Mouse (Mus musculus) neural tube, embryonic 13.5 days (tissue): ENCODE measurements around the gene Gm21981. TPM values are rescaled to one million over a fixed set of nuclear protein-coding genes. Genes with fewer than 3 reads are reported as not detected.

ENCODE experiments used
- ATAC-seq: fragments of 200-750 bp; cut with Nextera tagmentation; 2 replicates; pipeline ENCODE4 v1.8.0; 2017; ENCODE audit warnings: low read depth, mild to moderate bottlenecking, moderate TSS enrichment, moderate library complexity
- H3K27ac ChIP-seq: fragments of 300-500 bp; sonication (generic); replicated peaks from 2 replicates; pipeline ENCODE4 v1.5.1; 2015; ENCODE audit warnings: moderate library complexity, mild to moderate bottlenecking, inconsistent platforms
- H3K27me3 ChIP-seq: fragments of 300-500 bp; sonication (generic); 2 replicates; pipeline ENCODE4 v1.6.1; 2015; ENCODE audit warnings: mild to moderate bottlenecking, inconsistent platforms
- H3K36me3 ChIP-seq: fragments of 300-500 bp; sonication (generic); 2 replicates; pipeline ENCODE4 v1.6.1; 2015; ENCODE audit warnings: mild to moderate bottlenecking, inconsistent platforms
- H3K4me1 ChIP-seq: fragments of 300-500 bp; sonication (generic); replicated peaks from 2 replicates; pipeline ENCODE4 v1.6.1; 2015; ENCODE audit warnings: inconsistent platforms
- H3K4me2 ChIP-seq: fragments of 300-500 bp; sonication (generic); 2 replicates; pipeline ENCODE4 v1.6.1; 2015; ENCODE audit warnings: inconsistent platforms, mild to moderate bottlenecking, moderate library complexity
- H3K4me3 ChIP-seq: fragments of 300-500 bp; sonication (generic); 2 replicates; pipeline ENCODE4 v1.5.1; 2015; ENCODE audit warnings: mild to moderate bottlenecking, inconsistent platforms
- H3K9ac ChIP-seq: fragments of 300-500 bp; sonication (generic); 2 replicates; pipeline ENCODE4 v1.6.1; 2015; ENCODE audit warnings: moderate library complexity, mild to moderate bottlenecking, inconsistent platforms
- H3K9me3 ChIP-seq: fragments of 300-500 bp; sonication (generic); 2 replicates; pipeline ENCODE4 v1.6.1; 2016; ENCODE audit warnings: inconsistent platforms
- WGBS: fragments of 180-500 bp; shearing (Covaris S2); methylation state at CpG from one replicate; pipeline ENCODE4 v1.1.7; 2015; 5-methylcytosine and 5-hydroxymethylcytosine counted together
- polyA plus RNA-seq: library from polyadenylated mRNA; unstranded; fragments of >200 nt; fragmentation: Nextera tagmentation; extraction: Ambion mirVana; gene quantifications from 2 replicates; pipeline ENCODE4 v1.2.1, GENCODE M21; 2015

Gm21981 gene
- polyA plus RNA-seq, 1 experiment from 2014 or later = 0.38 TPM

DNA sequence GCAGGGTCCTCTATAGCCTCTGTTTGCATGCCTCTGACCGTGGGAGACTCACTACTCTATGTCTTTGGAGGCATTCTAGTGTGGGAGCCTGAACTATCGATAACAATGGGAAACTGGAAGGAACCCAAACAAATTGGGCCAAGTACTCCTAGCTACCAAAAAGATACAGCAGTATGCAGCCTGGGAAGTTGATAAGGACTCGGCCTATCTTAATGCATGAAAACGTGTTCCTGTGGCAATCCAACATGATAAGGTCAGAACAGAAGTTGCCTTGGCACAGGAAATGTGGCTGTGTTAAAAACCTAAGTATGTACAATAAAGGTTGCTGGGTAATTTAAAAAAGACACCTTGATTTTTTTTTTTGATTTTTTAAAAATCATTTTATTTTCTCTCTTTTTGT lies 26.9 kb upstream of the Gm21981 start:
- no peak for ATAC-seq
- WGBS = 90% methylated on average over 4 of the region's 4 CpGs
- H3K9me3 ChIP-seq = no peaks in the 10 kb centered on the region
- H3K36me3 ChIP-seq = no peaks in the 10 kb centered on the region
- no peak overlapping the region for H3K4me3 ChIP-seq
- H3K9ac ChIP-seq = no peak overlapping the region
- no peaks in the 10 kb centered on the region; the same call in 1 of the 2 replicates for H3K27me3 ChIP-seq
- no peak overlapping the region for H3K27ac ChIP-seq
- H3K4me1 ChIP-seq = no peaks in the 10 kb centered on the region
- no peak overlapping the region for H3K4me2 ChIP-seq

DNA sequence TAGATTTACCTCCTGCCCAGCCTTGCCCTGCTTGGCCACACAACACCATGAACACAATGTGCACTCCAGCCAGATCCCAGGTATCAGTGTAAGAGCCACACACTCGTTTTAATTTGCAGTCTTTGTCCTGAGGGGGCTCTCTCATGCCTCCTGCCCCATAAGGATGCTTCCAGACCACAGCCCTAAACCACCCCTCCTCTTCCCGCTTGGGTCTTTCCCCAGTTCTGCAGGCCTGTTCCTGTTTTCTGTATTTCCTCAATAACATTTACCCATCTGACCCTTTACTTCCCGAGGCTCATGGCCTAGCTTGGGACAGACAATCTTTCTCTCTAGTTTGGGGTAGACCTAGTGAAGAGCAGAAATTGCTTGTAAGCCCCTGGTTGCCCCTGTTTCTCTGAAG lies 20.8 kb upstream of the Gm21981 start:
- no peak overlapping the region for H3K4me3 ChIP-seq
- no peaks in the 10 kb centered on the region for H3K9me3 ChIP-seq
- H3K36me3 ChIP-seq = no peaks in the 10 kb centered on the region
- H3K27me3 ChIP-seq = no peaks in the 10 kb centered on the region
- H3K4me2 ChIP-seq = no peak overlapping the region
- H3K9ac ChIP-seq = no peak overlapping the region
- no peaks in the 10 kb centered on the region for H3K4me1 ChIP-seq
- no peak overlapping the region for H3K27ac ChIP-seq
- ATAC-seq = no peak
- 63% methylated on average over 3 of the region's 3 CpGs for WGBS

DNA sequence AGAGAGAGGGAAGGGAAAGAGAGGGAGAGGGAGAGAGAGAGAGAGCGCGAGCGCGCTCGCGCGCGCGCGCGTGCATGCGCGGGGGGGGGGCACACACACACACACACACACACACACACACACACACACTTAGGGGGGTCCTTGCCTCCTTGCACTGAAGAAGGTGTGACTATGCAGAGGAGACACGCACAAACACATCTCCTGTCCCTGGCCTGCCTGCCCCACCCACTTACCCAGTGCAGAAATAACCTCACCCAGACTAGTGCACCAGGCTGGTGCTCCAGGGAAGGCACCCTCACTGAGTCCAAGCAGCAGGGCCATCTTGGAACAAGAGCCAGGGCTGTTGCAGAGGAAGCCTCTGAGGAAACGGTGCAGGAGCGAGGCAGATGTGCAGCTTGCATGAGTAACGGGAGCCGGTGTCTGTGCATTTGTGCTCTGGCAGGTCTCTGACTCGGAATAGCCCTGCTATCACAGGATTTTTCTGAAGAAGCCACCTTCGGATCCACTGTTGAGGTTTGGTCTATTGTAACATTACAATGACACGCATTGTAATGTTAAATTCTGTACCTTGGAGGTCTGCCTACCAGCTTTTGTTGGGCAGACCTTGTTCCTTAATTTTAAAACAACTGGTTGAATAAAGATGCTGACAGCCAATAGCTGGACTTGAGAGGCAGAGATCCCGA lies 18.8 kb upstream of the Gm21981 start:
- no peak for ATAC-seq
- H3K27ac ChIP-seq = no peak overlapping the region
- no peak overlapping the region for H3K4me2 ChIP-seq
- H3K27me3 ChIP-seq = no peaks in the 10 kb centered on the region
- no peaks in the 10 kb centered on the region for H3K9me3 ChIP-seq
- WGBS = 51% methylated on average over 21 of the region's 22 CpGs
- no peak overlapping the region for H3K9ac ChIP-seq
- H3K4me1 ChIP-seq = no peaks in the 10 kb centered on the region
- H3K36me3 ChIP-seq = no peaks in the 10 kb centered on the region
- no peak overlapping the region for H3K4me3 ChIP-seq

DNA sequence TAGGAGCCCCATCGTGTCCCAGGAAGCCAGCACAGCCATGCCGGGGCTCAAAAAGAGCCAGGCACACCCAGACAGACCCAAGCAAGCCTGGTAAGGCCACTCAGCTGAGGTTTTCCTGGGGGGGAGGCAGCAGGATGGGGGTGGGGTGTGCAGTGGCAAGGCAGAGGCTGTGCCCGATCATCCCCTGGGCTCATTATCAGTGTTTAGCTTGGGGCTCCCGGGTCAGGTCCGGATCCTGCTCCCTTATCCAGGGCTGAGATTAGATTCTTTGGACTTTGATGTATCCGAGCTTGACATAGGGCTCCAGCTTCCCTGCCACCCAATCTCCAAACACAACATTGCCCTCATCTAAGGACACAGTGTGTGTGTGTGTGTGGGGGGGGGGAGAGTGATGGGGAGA lies 17.6 kb upstream of the Gm21981 start:
- no peaks in the 10 kb centered on the region for H3K36me3 ChIP-seq
- no peak for ATAC-seq
- H3K4me1 ChIP-seq = no peaks in the 10 kb centered on the region
- no peak overlapping the region for H3K9ac ChIP-seq
- no peak overlapping the region for H3K4me3 ChIP-seq
- no peaks in the 10 kb centered on the region for H3K27me3 ChIP-seq
- 81% methylated on average over 6 of the region's 6 CpGs for WGBS
- H3K9me3 ChIP-seq = no peaks in the 10 kb centered on the region
- no peak overlapping the region for H3K27ac ChIP-seq
- H3K4me2 ChIP-seq = no peak overlapping the region

DNA sequence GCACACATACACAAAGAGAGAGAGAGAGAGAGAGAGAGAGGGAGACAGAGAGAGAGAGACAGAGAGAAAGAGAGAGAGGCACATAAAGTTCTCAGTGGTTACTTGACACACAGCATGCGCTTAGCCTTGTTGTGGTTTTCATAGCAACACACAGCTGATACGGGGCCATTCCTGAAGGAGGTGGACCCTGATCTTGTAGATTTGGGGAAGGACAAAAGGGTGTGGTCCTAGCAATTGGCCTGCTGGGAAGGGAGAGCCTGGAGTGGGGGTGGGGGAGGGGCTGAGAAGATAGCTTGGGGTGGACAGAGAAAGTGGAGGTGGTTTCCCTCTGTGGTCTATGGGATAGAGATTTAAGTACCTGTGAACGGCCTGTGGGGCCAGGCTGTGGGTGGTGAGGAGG lies 15.8 kb upstream of the Gm21981 start:
- 77% methylated on average over 3 of the region's 3 CpGs for WGBS
- no peak for ATAC-seq
- H3K9me3 ChIP-seq = no peaks in the 10 kb centered on the region
- H3K4me2 ChIP-seq = no peak overlapping the region
- no peak overlapping the region for H3K9ac ChIP-seq
- no peaks in the 10 kb centered on the region for H3K4me1 ChIP-seq
- H3K36me3 ChIP-seq = no peaks in the 10 kb centered on the region
- no peak overlapping the region for H3K4me3 ChIP-seq
- H3K27me3 ChIP-seq = no peaks in the 10 kb centered on the region
- no peak overlapping the region for H3K27ac ChIP-seq

DNA sequence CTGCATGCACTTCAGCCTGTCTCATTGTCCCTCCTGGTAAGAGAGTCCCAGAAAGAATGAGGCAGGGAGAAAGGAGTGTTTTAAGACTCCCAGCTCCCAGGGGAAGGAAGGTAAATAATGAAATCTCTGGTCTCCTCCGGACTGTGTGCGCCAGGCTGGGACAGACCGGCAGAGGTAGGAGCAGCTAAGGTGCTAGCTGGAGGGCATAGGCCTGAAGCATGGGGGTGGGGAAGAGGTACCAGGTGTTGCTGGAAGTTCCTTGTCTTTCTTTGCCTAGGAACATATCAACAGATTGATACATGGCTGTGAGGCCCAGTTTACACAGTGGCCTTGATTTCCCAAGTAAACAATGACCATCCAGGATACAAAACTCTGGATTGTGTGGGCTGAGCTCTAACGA lies 14.7 kb upstream of the Gm21981 start:
- H3K4me3 ChIP-seq = no peak overlapping the region

DNA sequence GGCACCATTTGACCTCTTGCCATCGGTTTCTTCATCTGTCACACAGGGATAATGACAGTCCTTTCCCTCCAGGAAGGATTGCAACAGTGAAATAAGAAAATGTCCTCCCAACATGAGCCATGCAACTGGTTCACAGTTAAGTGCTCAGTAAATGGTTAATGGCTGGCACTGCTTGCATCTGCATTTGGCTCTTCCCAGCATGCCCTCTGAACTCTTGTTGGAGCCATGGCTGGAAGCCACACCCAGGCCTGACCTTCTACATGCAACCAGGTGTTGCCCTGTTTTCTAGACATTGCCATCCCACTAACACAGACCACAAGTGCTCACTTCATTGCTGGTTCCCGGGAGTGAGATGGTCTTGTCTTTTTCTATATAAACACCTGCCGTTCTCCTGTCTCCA lies 13.7 kb upstream of the Gm21981 start:
- ATAC-seq = no peak
- WGBS = 87% methylated on average over 3 of the region's 3 CpGs

More for the DNA sequence above, 14.7 kb upstream of the Gm21981 start:
- no peak for ATAC-seq
- H3K4me2 ChIP-seq = no peak overlapping the region
- H3K27ac ChIP-seq = no peak overlapping the region
- H3K27me3 ChIP-seq = no peaks in the 10 kb centered on the region
- no peaks in the 10 kb centered on the region for H3K36me3 ChIP-seq
- WGBS = 76% methylated on average over 4 of the region's 4 CpGs
- H3K4me1 ChIP-seq = no peaks in the 10 kb centered on the region
- H3K9ac ChIP-seq = no peak overlapping the region
- no peaks in the 10 kb centered on the region for H3K9me3 ChIP-seq

DNA sequence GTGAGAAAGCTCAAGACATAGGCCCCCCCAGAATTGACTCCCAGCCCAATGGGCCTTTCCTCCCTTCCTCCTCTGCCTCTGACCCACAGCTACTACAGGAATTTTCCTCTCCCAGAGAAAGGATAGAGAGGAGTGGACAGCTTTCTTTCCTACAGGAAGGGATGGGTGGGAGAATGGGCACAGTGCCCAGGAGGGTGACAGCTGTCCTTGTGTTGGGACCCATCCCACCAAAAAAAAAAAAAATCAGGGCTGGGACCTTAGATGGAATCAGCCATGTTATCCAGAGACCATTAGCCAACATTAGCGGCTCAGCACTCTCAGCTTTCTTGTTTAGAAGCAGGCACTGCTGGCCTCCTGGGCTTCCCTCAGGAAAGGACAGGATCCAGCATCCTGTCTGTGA lies 11.9 kb upstream of the Gm21981 start:
- H3K4me3 ChIP-seq = no peak overlapping the region
- peaks cover 21% of the 10 kb centered on the region for H3K27me3 ChIP-seq
- H3K9ac ChIP-seq = no peak overlapping the region
- H3K4me2 ChIP-seq = no peak overlapping the region
- ATAC-seq = no peak
- H3K36me3 ChIP-seq = peaks cover 28% of the 10 kb centered on the region
- no peaks in the 10 kb centered on the region for H3K9me3 ChIP-seq
- WGBS = 79% methylated on average over 1 of the region's 1 CpGs
- H3K27ac ChIP-seq = 0 out of 2 replicates have a peak overlapping the region, but pooled peaks have one; percentile 3
- no peaks in the 10 kb centered on the region for H3K4me1 ChIP-seq

More for the DNA sequence above, 13.7 kb upstream of the Gm21981 start:
- Histone ChIP-seq H3K4me3 (no peak overlapping the region), H3K27me3 (peaks cover 8% of the 10 kb centered on the region; the same call in 1 of the 2 replicates), H3K27ac (no peak overlapping the region), H3K9ac (no peak overlapping the region), H3K4me2 (no peak overlapping the region), H3K36me3 (peaks cover 10% of the 10 kb centered on the region), H3K4me1 (no peaks in the 10 kb centered on the region), H3K9me3 (no peaks in the 10 kb centered on the region)

DNA sequence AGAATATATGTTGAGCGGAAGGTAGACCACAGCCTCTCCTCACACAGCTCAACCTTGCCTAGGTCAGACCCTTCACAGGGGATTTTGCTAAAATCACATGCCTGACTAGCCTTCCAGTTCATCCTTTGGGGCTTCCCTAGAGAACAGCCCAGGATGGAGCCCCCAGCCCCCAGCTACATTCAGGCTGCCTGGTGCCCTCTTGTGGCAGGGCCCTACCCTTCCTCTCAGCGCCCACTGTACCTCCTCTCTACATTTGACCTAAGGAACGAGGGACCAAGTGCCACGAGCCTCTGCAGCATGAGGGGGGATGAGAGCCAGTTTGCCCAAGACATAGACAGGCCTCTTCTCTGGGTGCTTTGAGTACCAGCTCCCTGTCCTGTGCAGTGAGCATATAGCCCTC lies 10.4 kb upstream of the Gm21981 start:
- Histone ChIP-seq H3K27ac (no peak overlapping the region), H3K4me1 (no peaks in the 10 kb centered on the region), H3K9ac (no peak overlapping the region), H3K27me3 (peaks cover 21% of the 10 kb centered on the region), H3K9me3 (no peaks in the 10 kb centered on the region), H3K36me3 (peaks cover 42% of the 10 kb centered on the region), H3K4me2 (no peak overlapping the region), H3K4me3 (no peak overlapping the region)
- 78% methylated on average over 4 of the region's 4 CpGs for WGBS
- ATAC-seq = no peak

DNA sequence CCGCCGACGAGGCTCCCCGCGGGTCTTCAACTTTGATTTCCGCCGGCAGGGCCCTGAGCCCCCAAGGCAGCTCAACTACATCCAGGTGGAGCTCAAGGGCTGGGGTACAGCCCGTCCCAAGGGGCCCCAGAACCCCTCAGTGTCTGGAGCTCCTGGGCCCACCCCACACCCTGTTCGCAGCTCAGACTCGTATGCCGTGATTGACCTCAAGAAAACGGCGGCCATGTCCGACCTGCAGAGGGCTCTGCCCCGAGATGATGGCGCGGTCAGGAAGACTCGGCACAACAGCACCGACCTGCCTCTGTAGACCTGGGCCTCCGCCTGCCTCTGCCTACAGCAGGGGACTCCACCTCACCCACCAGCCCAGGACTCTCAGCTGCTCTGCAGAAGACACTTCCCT lies 9.3 kb upstream of the Gm21981 start:
- Histone ChIP-seq H3K4me1 (no peaks in the 10 kb centered on the region), H3K9me3 (no peaks in the 10 kb centered on the region), H3K9ac (no peak overlapping the region), H3K36me3 (peaks cover 51% of the 10 kb centered on the region), H3K27ac (no peak overlapping the region), H3K4me3 (no peak overlapping the region), H3K4me2 (no peak overlapping the region), H3K27me3 (peaks cover 21% of the 10 kb centered on the region)
- 25% methylated on average over 20 of the region's 20 CpGs for WGBS
- ATAC-seq = no peak

DNA sequence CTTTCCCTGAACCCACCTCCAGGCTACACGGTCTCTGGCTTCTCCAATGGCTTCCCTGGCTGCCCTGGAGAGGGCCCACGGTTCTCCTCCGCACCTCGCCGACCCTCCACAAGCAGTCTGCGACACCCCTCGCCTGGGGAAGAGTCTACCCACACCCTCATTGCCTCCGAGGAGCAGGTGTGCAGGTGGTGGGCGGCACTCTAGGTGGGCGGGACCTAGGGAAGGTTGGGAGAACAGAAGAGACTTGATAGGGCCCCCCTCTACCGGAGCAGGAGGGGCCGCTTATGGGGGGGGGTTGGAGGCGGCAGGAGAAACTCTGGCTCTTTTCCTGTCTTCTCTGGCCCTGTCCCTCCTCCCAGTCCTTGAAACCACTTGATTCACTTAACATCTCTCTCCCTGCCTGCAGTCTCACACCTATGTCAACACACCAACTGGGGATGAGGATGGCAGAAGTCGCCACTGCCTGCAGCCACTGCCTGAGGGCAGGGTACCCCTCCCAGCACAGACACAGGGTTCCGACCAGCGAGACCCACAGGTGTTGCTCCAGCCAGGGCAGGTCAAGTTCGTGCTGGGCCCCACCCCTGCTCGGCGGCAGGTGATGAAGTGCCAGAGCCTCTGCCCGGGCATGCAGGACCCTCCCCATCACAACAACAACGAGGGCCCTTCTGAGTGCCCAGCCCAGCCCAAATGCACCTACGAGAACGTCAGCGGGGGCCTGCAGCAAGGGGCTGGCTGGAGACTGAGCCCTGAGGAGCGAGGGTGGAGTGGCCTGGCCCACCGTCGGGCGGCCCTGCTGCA lies 8.5 kb upstream of the Gm21981 start:
- no peak for ATAC-seq
- Histone ChIP-seq H3K4me3 (no peak overlapping the region), H3K4me2 (no peak overlapping the region), H3K27ac (no peak overlapping the region), H3K36me3 (peaks cover 55% of the 10 kb centered on the region), H3K4me1 (no peaks in the 10 kb centered on the region), H3K9ac (no peak overlapping the region), H3K9me3 (no peaks in the 10 kb centered on the region), H3K27me3 (peaks cover 21% of the 10 kb centered on the region)
- WGBS = 41% methylated on average over 28 of the region's 28 CpGs

DNA sequence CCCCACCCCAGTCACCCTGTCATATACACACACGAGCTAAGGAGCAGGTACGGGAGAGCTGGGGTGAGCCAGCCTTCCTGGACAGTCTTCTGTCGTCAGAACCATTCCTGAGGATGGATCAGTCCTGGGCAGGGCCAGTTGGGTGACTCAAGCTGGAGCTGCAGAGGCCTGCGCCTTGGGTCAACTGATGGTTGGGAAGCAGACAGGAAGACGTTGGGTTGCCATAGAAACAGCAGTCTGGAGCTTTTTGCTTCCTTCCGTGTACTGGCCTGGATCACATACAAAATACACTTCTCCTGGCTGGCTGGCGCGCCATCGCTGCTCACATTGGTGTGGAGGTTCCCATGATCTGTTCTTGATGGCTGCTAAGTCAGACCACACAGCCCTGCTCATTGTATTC lies 7.5 kb upstream of the Gm21981 start:
- Histone ChIP-seq H3K36me3 (peaks cover 55% of the 10 kb centered on the region), H3K9me3 (no peaks in the 10 kb centered on the region), H3K4me1 (no peaks in the 10 kb centered on the region), H3K27ac (no peak overlapping the region), H3K27me3 (peaks cover 21% of the 10 kb centered on the region), H3K9ac (no peak overlapping the region), H3K4me3 (no peak overlapping the region), H3K4me2 (no peak overlapping the region)
- WGBS = 79% methylated on average over 9 of the region's 9 CpGs
- no peak for ATAC-seq
